In the genomic region with DNA sequence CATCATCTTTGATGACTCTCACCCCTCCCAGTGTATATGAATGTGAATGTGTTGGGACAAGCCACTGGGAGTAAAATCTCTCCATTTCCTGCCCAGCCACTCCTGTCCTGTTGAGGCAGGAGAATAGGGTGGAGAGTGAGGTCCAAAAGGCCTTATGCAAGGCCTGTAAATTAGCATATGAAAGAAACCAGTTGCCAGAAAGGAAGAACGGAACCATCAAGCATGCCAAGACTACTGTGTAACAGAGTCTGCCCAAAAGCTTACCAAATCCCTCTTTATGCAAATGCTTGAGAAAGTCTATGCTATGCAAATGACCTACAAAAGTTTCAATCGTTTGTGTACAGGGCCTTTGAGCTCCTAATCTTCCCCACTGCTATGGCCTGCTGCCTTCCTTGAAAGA, we compare ENCODE assay signal across 12 mouse cellular contexts.
DNase-seq lines count a peak whose midpoint lies in the region; ATAC-seq and TF ChIP-seq lines count a peak whose summit lies in the region.
"Had no signal": no experiment of that assay in that cellular context is flagged by ENCODE, and none has a peak within 500 bp of the region (broad histone marks: within the 10 kb centered on the region; RNA-seq: fewer than 3 reads in every experiment).

No protein-coding gene starts in this region.

- peak; percentile 92 for ATAC-seq in forebrain, postnatal 0 days
- peak; percentile 91 for ATAC-seq in midbrain, embryonic 16.5 days
- ATAC-seq: activated CD4-positive, CD25-positive, alpha-beta regulatory T cell, adult 4 months had no signal

- 26% methylated on average over 2 of the region's 2 CpGs for WGBS in forebrain, postnatal 0 days
- WGBS in midbrain, embryonic 16.5 days, result 20% methylated on average over 2 of the region's 2 CpGs

- DNase-seq in layer of hippocampus, adult 2 months (ENCODE audit: low spot score in 2 of 2), result no peak
- no peak for DNase-seq in layer of hippocampus, adult 9-10 months (ENCODE audit: low spot score)
- DNase-seq in adipocyte (ENCODE audit: low spot score), result peak; percentile 34
- peak; percentile 59 for DNase-seq in forebrain, postnatal 0 days
- DNase-seq in adrenal gland, adult (ENCODE audit: inconsistent age in 2 of 2, low spot score in 1 of 2), result no peak
- no peak for DNase-seq in heart, adult 9 months (ENCODE audit: low spot score in 2 of 2)
- DNase-seq in spleen, postnatal 10 days (ENCODE audit: low spot score in 2 of 2), result no peak
- DNase-seq: right cerebral cortex, postnatal 14 days had no signal

- H3K4me3 ChIP-seq in layer of hippocampus, adult 2 months, result no peak overlapping the region
- no peak overlapping the region for H3K4me3 ChIP-seq in forebrain, postnatal 0 days (ENCODE audit: low read depth, low read length)
- no peak overlapping the region for H3K4me3 ChIP-seq in midbrain, embryonic 16.5 days (ENCODE audit: low read depth, low read length)
- H3K4me3 ChIP-seq: limb, embryonic 12.5 days; lung, embryonic 15.5 days had no signal

- 0 out of 2 replicates have a peak overlapping the region, but pooled peaks have one; percentile 25 for H3K27ac ChIP-seq in layer of hippocampus, adult 2 months
- no peak overlapping the region for H3K27ac ChIP-seq in forebrain, postnatal 0 days (ENCODE audit: low read depth, low read length)
- no peak overlapping the region; the same call in 1 of the 2 replicates for H3K27ac ChIP-seq in midbrain, embryonic 16.5 days (ENCODE audit: low read length)
- H3K27ac ChIP-seq: limb, embryonic 12.5 days; lung, embryonic 15.5 days had no signal

- no peaks in the 10 kb centered on the region for H3K4me1 ChIP-seq in forebrain, postnatal 0 days (ENCODE audit: insufficient read depth)
- H3K4me1 ChIP-seq in midbrain, embryonic 16.5 days (ENCODE audit: control insufficient read depth, insufficient read depth, low read length), result no peaks in the 10 kb centered on the region
- H3K4me1 ChIP-seq: lung, embryonic 15.5 days had no signal

- no peaks in the 10 kb centered on the region for H3K27me3 ChIP-seq in forebrain, postnatal 0 days (ENCODE audit: insufficient read depth, low read length)
- no peaks in the 10 kb centered on the region for H3K27me3 ChIP-seq in midbrain, embryonic 16.5 days (ENCODE audit: control insufficient read depth, insufficient read depth, low read depth, low read length)
- H3K27me3 ChIP-seq: limb, embryonic 12.5 days; lung, embryonic 15.5 days had no signal

- no peak overlapping the region for H3K9ac ChIP-seq in forebrain, postnatal 0 days
- no peak overlapping the region for H3K9ac ChIP-seq in midbrain, embryonic 16.5 days (ENCODE audit: low read depth, low read length)
- H3K9ac ChIP-seq: limb, embryonic 12.5 days; lung, embryonic 15.5 days had no signal

- no peaks in the 10 kb centered on the region for H3K9me3 ChIP-seq in forebrain, postnatal 0 days (ENCODE audit: low read length)
- H3K9me3 ChIP-seq in midbrain, embryonic 16.5 days (replicated peaks; ENCODE audit: control insufficient read depth, low read length, poor library complexity, severe bottlenecking), result no peaks in the 10 kb centered on the region
- H3K9me3 ChIP-seq: limb, embryonic 12.5 days; lung, embryonic 15.5 days had no signal

- no peak overlapping the region for H3K4me2 ChIP-seq in forebrain, postnatal 0 days (ENCODE audit: low read depth)
- H3K4me2 ChIP-seq in midbrain, embryonic 16.5 days (ENCODE audit: low read length), result no peak overlapping the region
- H3K4me2 ChIP-seq: limb, embryonic 12.5 days; lung, embryonic 15.5 days had no signal

- no peak for TF ChIP-seq CTCF in layer of hippocampus, adult 2 months (conservative IDR thresholded peaks at IDR 0.05)
- no peak for TF ChIP-seq CTCF in forebrain, postnatal 0 days (IDR thresholded peaks at IDR 0.05; ENCODE audit: low read depth)

- no peaks in the 10 kb centered on the region for H3K36me3 ChIP-seq in forebrain, postnatal 0 days (ENCODE audit: insufficient read depth)
- no peaks in the 10 kb centered on the region for H3K36me3 ChIP-seq in midbrain, embryonic 16.5 days (ENCODE audit: control insufficient read depth, insufficient read depth, low read length)
- H3K36me3 ChIP-seq: limb, embryonic 12.5 days; lung, embryonic 15.5 days had no signal

Comparison
In these comparisons a context has a peak if more than half of its experiments do, and no peak if none do; other contexts are left out.
1. DNase-seq: peak in adipocyte (single experiment) and forebrain, postnatal 0 days (single experiment); none in layer of hippocampus, adult 2 months (0 of 2), layer of hippocampus, adult 9-10 months (single experiment), adrenal gland, adult (0 of 2), heart, adult 9 months (0 of 2) and spleen, postnatal 10 days (0 of 2).